Mouse (Mus musculus) C2C12 (cell line): ENCODE results near the gene Magea1.
"Not testable (repeated sequence)": the region's sequence is repeated elsewhere in the genome, so short reads cannot be mapped to it uniquely, and the experiment has no call there.

Experiments used
- CTCF ChIP-seq: IDR thresholded peaks from one replicate; pipeline ENCODE4 v1.5.1; 2011; ENCODE audit not compliant: control insufficient read depth, insufficient read depth, insufficient read length
- FOSL1 ChIP-seq: IDR thresholded peaks from one replicate; pipeline ENCODE4 v1.8.0; 2011; ENCODE audit warnings: mild to moderate bottlenecking, low read length; ENCODE audit not compliant: poor library complexity, insufficient read depth, severe bottlenecking
- MAX ChIP-seq: IDR thresholded peaks from one replicate; pipeline ENCODE4 v1.6.1; 2011; ENCODE audit warnings: mild to moderate bottlenecking, control low read depth
- MYOG ChIP-seq: IDR thresholded peaks from one replicate; pipeline ENCODE4 v1.6.1; 2011; ENCODE audit not compliant: control insufficient read depth, insufficient read length; ENCODE audit errors: extremely low read depth
- USF1 ChIP-seq: IDR thresholded peaks from one replicate; pipeline ENCODE4 v1.6.1; 2011; ENCODE audit warnings: low read depth, mild to moderate bottlenecking, control low read depth, moderate library complexity

DNA sequence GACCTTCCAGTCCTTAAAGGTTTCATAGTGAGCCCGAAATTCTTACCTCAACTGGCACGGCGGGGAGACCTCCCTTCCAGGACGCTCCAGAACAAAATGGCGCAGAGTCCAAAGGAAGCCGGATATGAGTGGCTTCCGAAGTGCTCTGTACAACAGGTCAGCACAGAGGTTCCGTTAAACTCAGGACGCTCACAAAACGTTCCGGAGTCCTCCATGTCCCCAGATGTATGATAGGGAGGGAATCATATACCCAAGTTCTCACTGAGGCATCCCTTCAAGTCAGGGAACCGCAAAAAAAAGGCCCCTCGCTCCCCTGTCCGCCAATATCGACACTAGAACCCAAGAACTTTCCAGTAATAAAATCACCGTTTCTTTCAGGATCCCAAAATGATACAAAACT is 26.5 kb downstream of the Magea1 start, which contains the start of gene Magea5:
- not testable (repeated sequence) for TF ChIP-seq MAX, CTCF, FOSL1, MYOG, USF1
